ENCODE assay signal across 7 mouse cellular contexts in genomic region chr8:122676621-122677480, GRCm38 (mm10). TPM values are rescaled to one million over a fixed set of nuclear protein-coding genes. Genes with fewer than 3 reads are reported as not detected.
DNase-seq lines count a peak whose midpoint lies in the region; ATAC-seq and TF ChIP-seq lines count a peak whose summit lies in the region.

No protein-coding gene starts in this region.

- no peak for TF ChIP-seq CTCF in stomach, postnatal 0 days (IDR thresholded peaks at IDR 0.05; ENCODE audit: low read depth)

- DNase-seq in adrenal gland, postnatal 25 days: peak; percentile 54
- peak; percentile 96 to 97 for DNase-seq in cerebellum, postnatal 25 days
- DNase-seq in left cerebral cortex, postnatal 4 days: peak; percentile 96
- DNase-seq in midbrain, embryonic 11.5 days (ENCODE audit: low spot score, missing footprints): peak; percentile 93
- peak; percentile 39 for DNase-seq in stomach, postnatal 0 days (ENCODE audit: low spot score)

- peak; percentile 53 for ATAC-seq in granulocyte monocyte progenitor cell, adult 5-6 weeks (replicated peaks; ENCODE audit: poor library complexity, severe bottlenecking)
- 0 out of 2 replicates have a peak, but pooled peaks have one; percentile 19 for ATAC-seq in intestine, embryonic 16.5 days
- peak; percentile 20 for ATAC-seq in midbrain, embryonic 11.5 days (ENCODE audit: low FRiP score)
- peak; percentile 18; the same call in 1 of the 2 replicates for ATAC-seq in stomach, postnatal 0 days (ENCODE audit: low FRiP score, low TSS enrichment)

- TF ChIP-seq EP300 in stomach, postnatal 0 days (optimal IDR thresholded peaks at IDR 0.05): no peak

- H3K36me3 ChIP-seq in intestine, embryonic 16.5 days (ENCODE audit: control insufficient read depth, insufficient read depth, low read length): no peaks in the 10 kb centered on the region
- no peaks in the 10 kb centered on the region for H3K36me3 ChIP-seq in midbrain, embryonic 11.5 days (ENCODE audit: control insufficient read depth, insufficient read depth, low read length)
- H3K36me3 ChIP-seq in stomach, postnatal 0 days (ENCODE audit: control insufficient read depth, insufficient read depth, low read length): no peaks in the 10 kb centered on the region

- H3K9me3 ChIP-seq in intestine, embryonic 16.5 days (ENCODE audit: control insufficient read depth, low read length): no peaks in the 10 kb centered on the region
- H3K9me3 ChIP-seq in midbrain, embryonic 11.5 days (ENCODE audit: control insufficient read depth, low read length): no peaks in the 10 kb centered on the region
- H3K9me3 ChIP-seq in stomach, postnatal 0 days (ENCODE audit: control insufficient read depth, low read length): no peaks in the 10 kb centered on the region

- peak overlapping the region; percentile 49 for H3K27ac ChIP-seq in intestine, embryonic 16.5 days (ENCODE audit: low read length)
- H3K27ac ChIP-seq in midbrain, embryonic 11.5 days (ENCODE audit: low read depth, low read length): peak overlapping the region; percentile 52
- H3K27ac ChIP-seq in stomach, postnatal 0 days (replicated peaks): peak overlapping the region; percentile 76; the same call in 1 of the 2 replicates

- H3K27me3 ChIP-seq in intestine, embryonic 16.5 days (replicated peaks; ENCODE audit: control insufficient read depth, insufficient read depth, low read length): peaks cover 43% of the 10 kb centered on the region
- H3K27me3 ChIP-seq in midbrain, embryonic 11.5 days (ENCODE audit: control insufficient read depth, insufficient read depth, low read length): peaks cover 42% of the 10 kb centered on the region
- H3K27me3 ChIP-seq in stomach, postnatal 0 days (ENCODE audit: control insufficient read depth, insufficient read depth, low read length): no peaks in the 10 kb centered on the region

- intact Hi-C loops in left cerebral cortex, postnatal 4 days (cut with DNase I): loop anchor here (10.0 kb wide), 1 partner anchor 148 kb away; no protein-coding TSS in a partner anchor

- WGBS in intestine, embryonic 16.5 days: 18% methylated on average over 16 of the region's 16 CpGs
- 15% methylated on average over 16 of the region's 16 CpGs for WGBS in midbrain, embryonic 11.5 days
- WGBS in stomach, postnatal 0 days: 17% methylated on average over 16 of the region's 16 CpGs

- H3K4me1 ChIP-seq in intestine, embryonic 16.5 days (ENCODE audit: control insufficient read depth, insufficient read depth, low read length): peaks cover 11% of the 10 kb centered on the region
- peaks cover 7% of the 10 kb centered on the region; the same call in 1 of the 2 replicates for H3K4me1 ChIP-seq in midbrain, embryonic 11.5 days (ENCODE audit: control insufficient read depth, insufficient read depth, low read length)
- no peaks in the 10 kb centered on the region for H3K4me1 ChIP-seq in stomach, postnatal 0 days (replicated peaks; ENCODE audit: control insufficient read depth, insufficient read depth)

- H3K9ac ChIP-seq in intestine, embryonic 16.5 days (ENCODE audit: low read depth, low read length): peak overlapping the region; percentile 81
- peak overlapping the region; percentile 74 for H3K9ac ChIP-seq in midbrain, embryonic 11.5 days (ENCODE audit: low read length)
- H3K9ac ChIP-seq in stomach, postnatal 0 days (ENCODE audit: low read length): peak overlapping the region; percentile 64

- H3K4me3 ChIP-seq in intestine, embryonic 16.5 days (ENCODE audit: low read length): peak overlapping the region; percentile 77
- H3K4me3 ChIP-seq in midbrain, embryonic 11.5 days (ENCODE audit: low read depth, low read length): peak overlapping the region; percentile 66
- peak overlapping the region; percentile 66 for H3K4me3 ChIP-seq in stomach, postnatal 0 days (ENCODE audit: low read depth, low read length)

- peak overlapping the region; percentile 99 for H3K4me2 ChIP-seq in intestine, embryonic 16.5 days (ENCODE audit: low read depth, low read length)
- peak overlapping the region; percentile 90 for H3K4me2 ChIP-seq in midbrain, embryonic 11.5 days
- peak overlapping the region; percentile 98 for H3K4me2 ChIP-seq in stomach, postnatal 0 days (replicated peaks; ENCODE audit: low read depth)

RNA-seq across cellular contexts. Expression of gene Cbfa2t3, which starts 22.1 kb away (rescaled TPM):
- total RNA-seq in adrenal gland, postnatal 25 days (2021): 12.2 and 14.1 TPM in 2 replicates
- 35.4 and 37.7 TPM in 2 replicates for total RNA-seq in granulocyte monocyte progenitor cell, adult 5-6 weeks (2014; fragmentation: Nextera tagmentation)
- total RNA-seq in granulocyte monocyte progenitor cell, adult 5-6 weeks (2017): 8.3 and 16.0 TPM in 2 replicates
- 4.1 and 5.2 TPM in 2 replicates for polyA plus RNA-seq in intestine, embryonic 16.5 days (2015; fragmentation: Nextera tagmentation; extraction: Ambion mirVana)
- total RNA-seq in left cerebral cortex, postnatal 4 days (2021): 10 to 100 TPM; 20.7 to 20.8 TPM
- 6.1 and 6.4 TPM in 2 replicates for polyA plus RNA-seq in midbrain, embryonic 11.5 days (2014; fragmentation: Nextera tagmentation; extraction: Ambion mirVana)
- polyA plus RNA-seq in stomach, postnatal 0 days (2015; fragmentation: Nextera tagmentation; extraction: Ambion mirVana): 1.8 and 2.4 TPM in 2 replicates

RNA-seq across cellular contexts. Expression of gene Pabpn1l, which starts 54.3 kb away (rescaled TPM):
- not detected in 2 replicates for total RNA-seq in adrenal gland, postnatal 25 days (2021)
- total RNA-seq in granulocyte monocyte progenitor cell, adult 5-6 weeks (2014; fragmentation: Nextera tagmentation): not detected in 2 replicates
- not detected in 2 replicates for total RNA-seq in granulocyte monocyte progenitor cell, adult 5-6 weeks (2017)
- polyA plus RNA-seq in intestine, embryonic 16.5 days (2015; fragmentation: Nextera tagmentation; extraction: Ambion mirVana): 0.23 TPM in 1 of 2 replicates, not detected in the other
- not detected for total RNA-seq in left cerebral cortex, postnatal 4 days (2021)
- not detected in 2 replicates for polyA plus RNA-seq in midbrain, embryonic 11.5 days (2014; fragmentation: Nextera tagmentation; extraction: Ambion mirVana)
- polyA plus RNA-seq in stomach, postnatal 0 days (2015; fragmentation: Nextera tagmentation; extraction: Ambion mirVana): 0.08 TPM in 1 of 2 replicates, not detected in the other

Comparison
In these comparisons a context has a peak if more than half of its experiments do, and no peak if none do; other contexts are left out.
1. Peak in every context shown above with its lines: DNase-seq, ATAC-seq, H3K4me3 ChIP-seq and H3K27ac ChIP-seq.
2. DNase-seq: peak in every context shown above with its lines; median percentile 96 in cerebellum, postnatal 25 days; 96 in left cerebral cortex, postnatal 4 days; 93 in midbrain, embryonic 11.5 days; 54 in adrenal gland, postnatal 25 days; 39 in stomach, postnatal 0 days.